Mouse (Mus musculus) hindlimb bud, embryonic 11.5 days (tissue): ENCODE data around the gene Snrpg.

ENCODE experiments used
- DNase-seq: peaks from one replicate; pipeline ENCODE4 v3.0.0-alpha.2; 2012; ENCODE audit warnings: low read depth, low spot score; ENCODE audit errors: extremely low spot score

Snrpg gene

GRCm38 (mm10) chr6:86396581-86397256 lies 25.6 kb downstream of the Snrpg start, which contains the start of gene Pcyox1:
Pcyox1 (minus strand) TSS chr6:86397154.
- DNase-seq = no peak

GRCm38 (mm10) chr6:86397257-86397980 lies 26.3 kb downstream of the Snrpg start:
- DNase-seq = no peak

- DNase-seq = no peak
Measured at GRCm38 (mm10) chr6:86398986-86399385, 27.9 kb downstream of the Snrpg start.

- no peak for DNase-seq
Measured at GRCm38 (mm10) chr6:86399995-86400394, 28.9 kb downstream of the Snrpg start.

GRCm38 (mm10) chr6:86400972-86401371 lies 29.9 kb downstream of the Snrpg start:
- DNase-seq = peak; percentile 80

- no peak for DNase-seq
Measured at GRCm38 (mm10) chr6:86402681-86403607, 31.8 kb downstream of the Snrpg start.

- DNase-seq = peak; percentile 85
Measured at GRCm38 (mm10) chr6:86403728-86404099, 32.6 kb downstream of the Snrpg start.

GRCm38 (mm10) chr6:86404100-86404861 lies 33.2 kb downstream of the Snrpg start, which contains the start of gene Tia1:
Tia1 (plus strand) TSS chr6:86404219.
- peak; percentile 95 for DNase-seq

- no peak for DNase-seq
Measured at GRCm38 (mm10) chr6:86404996-86405395, 33.9 kb downstream of the Snrpg start.

- no peak for DNase-seq
Measured at GRCm38 (mm10) chr6:86406306-86406705, 35.2 kb downstream of the Snrpg start.

- no peak for DNase-seq
Measured at GRCm38 (mm10) chr6:86418711-86419110, 47.6 kb downstream of the Snrpg start.

GRCm38 (mm10) chr6:86419239-86419638 lies 48.1 kb downstream of the Snrpg start:
- DNase-seq = no peak

- DNase-seq = no peak
Measured at GRCm38 (mm10) chr6:86420491-86420890, 49.4 kb downstream of the Snrpg start.

- no peak for DNase-seq
Measured at GRCm38 (mm10) chr6:86426358-86426757, 55.3 kb downstream of the Snrpg start, which contains the start of gene Gm44790. Gm44790 (plus strand) TSS chr6:86426658.
